Mouse (Mus musculus): ENCODE data around the gene Smad9. TPM values are rescaled to one million over a fixed set of nuclear protein-coding genes. Genes with fewer than 3 reads are reported as not detected.
A peak's percentile ranks its signal among the peaks of the same experiment; 100 is the strongest.

Gene Smad9
- polyA plus RNA-seq, 1 experiment = not detected

DNA sequence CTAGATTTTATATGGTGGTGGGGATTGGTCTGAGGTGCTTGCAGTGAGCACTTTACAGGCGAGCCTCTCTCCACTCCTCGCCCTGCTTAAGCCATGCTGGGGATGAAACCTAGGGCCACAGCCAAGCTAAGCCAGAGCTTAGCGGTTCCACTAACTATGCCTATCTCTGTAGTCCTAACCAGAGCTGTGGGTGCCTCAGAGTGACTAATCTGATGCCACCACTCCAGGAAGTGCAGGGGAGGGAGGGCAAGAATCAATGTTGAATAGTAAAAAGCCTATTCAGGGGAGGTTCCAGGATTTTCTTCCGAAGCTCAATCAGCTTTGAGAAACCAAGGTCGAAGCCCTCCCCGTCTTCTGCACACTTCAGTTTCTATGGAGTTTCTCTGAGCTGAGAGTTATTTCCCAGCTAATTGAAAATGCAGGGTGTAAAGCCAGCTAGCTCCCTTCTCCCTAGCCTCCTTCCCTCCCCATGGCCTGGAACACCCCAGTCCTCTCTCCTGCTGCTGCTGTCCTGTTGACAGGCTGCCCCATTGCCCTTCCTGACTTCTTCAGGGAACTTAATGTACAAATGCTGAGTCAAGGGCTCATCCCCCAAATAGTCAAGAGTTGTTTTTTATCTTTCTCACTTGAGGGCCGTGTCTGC lies 20.7 kb downstream of the Smad9 start:
- no peaks in the 10 kb centered on the region for H3K4me1 ChIP-seq (ENCODE audit: control insufficient read depth, insufficient read depth, low read length)
- TF ChIP-seq CTCF (IDR thresholded peaks at IDR 0.05; ENCODE audit: control insufficient read depth, insufficient read depth, low read length) = no peak
- TF ChIP-seq POLR2A (IDR thresholded peaks at IDR 0.05; ENCODE audit: borderline replicate concordance, control insufficient read depth, low read depth, low read length) = no peak
- WGBS = 63% methylated on average over 7 of the region's 7 CpGs

DNA sequence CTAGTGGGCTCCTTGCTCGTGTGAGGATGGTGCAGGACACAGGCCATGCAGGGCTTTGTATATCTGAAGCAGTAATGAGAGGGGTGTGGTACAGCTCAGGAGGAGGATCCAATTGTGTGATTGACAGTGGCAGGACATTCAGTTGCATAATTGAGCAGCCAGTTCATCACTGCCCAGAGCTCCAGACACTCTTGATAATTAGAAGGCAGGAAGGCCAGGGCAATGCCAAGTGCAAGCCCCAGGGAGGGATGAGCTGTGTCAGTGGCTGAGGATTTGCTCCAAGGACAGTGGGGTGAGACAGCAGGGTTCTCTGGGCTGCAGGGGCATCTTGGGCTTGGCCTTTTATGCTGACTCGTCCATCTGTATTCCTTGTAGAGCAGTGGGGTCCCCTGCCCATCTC lies 35.2 kb downstream of the Smad9 start:
- Histone ChIP-seq H3K27ac (ENCODE audit: control insufficient read depth, insufficient read depth, low read depth, low read length, poor library complexity) (no peak overlapping the region), H3K4me1 (ENCODE audit: control insufficient read depth, insufficient read depth, low read length) (no peaks in the 10 kb centered on the region), H3K4me3 (replicated peaks; ENCODE audit: control insufficient read depth, low read depth, low read length) (no peak overlapping the region)
- WGBS = 48% methylated on average over 2 of the region's 2 CpGs
- TF ChIP-seq POLR2A (IDR thresholded peaks at IDR 0.05; ENCODE audit: borderline replicate concordance, control insufficient read depth, low read depth, low read length) (no peak), CTCF (IDR thresholded peaks at IDR 0.05; ENCODE audit: control insufficient read depth, insufficient read depth, low read length) (no peak)

More for the DNA sequence above, 20.7 kb downstream of the Smad9 start:
- H3K27ac ChIP-seq (ENCODE audit: control insufficient read depth, insufficient read depth, low read depth, low read length, poor library complexity) = no peak overlapping the region
- H3K4me3 ChIP-seq (replicated peaks; ENCODE audit: control insufficient read depth, low read depth, low read length) = no peak overlapping the region

DNA sequence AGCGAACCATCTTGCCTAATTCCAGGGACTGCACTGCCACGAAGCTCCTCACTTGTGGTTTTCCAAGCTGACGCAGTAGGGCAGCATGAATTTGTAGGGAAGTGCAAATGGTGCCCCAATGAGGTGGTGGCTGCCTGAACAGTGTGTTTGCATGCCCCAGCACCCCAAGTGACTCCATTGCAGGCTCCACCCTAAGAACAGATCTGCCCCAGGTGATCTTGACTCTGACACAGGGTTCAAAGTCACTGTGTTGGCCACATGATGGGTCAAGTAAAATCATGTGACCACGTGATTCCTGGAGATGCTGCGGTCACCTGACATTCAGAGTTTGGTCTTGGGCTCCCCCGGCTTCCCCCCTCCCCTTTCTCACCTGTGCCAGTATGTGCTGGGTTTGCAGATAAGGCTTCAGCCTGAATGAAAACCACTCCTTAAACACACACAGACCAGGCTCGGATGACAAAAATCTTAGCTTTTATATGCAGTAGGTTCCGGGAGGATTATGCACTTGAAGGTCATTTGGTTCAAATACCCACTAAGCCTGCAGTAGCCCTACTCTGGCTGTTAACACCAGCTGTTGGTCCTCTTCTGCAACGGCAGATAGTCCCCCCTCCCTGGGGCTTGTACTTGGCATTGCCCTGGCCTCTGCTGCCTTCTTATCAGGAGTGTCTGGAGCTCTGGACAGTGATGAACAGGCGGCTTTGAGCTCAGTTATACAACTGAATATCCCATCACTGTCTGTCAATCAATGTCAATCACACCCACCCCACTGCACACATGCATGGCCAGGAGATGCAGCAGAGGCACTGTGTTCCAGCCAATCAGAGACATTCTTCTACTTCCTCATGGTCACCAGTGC lies 36.7 kb downstream of the Smad9 start:
- no peak overlapping the region for H3K4me3 ChIP-seq (replicated peaks; ENCODE audit: control insufficient read depth, low read depth, low read length)
- TF ChIP-seq POLR2A (IDR thresholded peaks at IDR 0.05; ENCODE audit: borderline replicate concordance, control insufficient read depth, low read depth, low read length) (no peak), CTCF (IDR thresholded peaks at IDR 0.05; ENCODE audit: control insufficient read depth, insufficient read depth, low read length) (no peak)
- H3K27ac ChIP-seq (ENCODE audit: control insufficient read depth, insufficient read depth, low read depth, low read length, poor library complexity) = no peak overlapping the region
- 72% methylated on average over 10 of the region's 10 CpGs for WGBS
- H3K4me1 ChIP-seq (ENCODE audit: control insufficient read depth, insufficient read depth, low read length) = no peaks in the 10 kb centered on the region

DNA sequence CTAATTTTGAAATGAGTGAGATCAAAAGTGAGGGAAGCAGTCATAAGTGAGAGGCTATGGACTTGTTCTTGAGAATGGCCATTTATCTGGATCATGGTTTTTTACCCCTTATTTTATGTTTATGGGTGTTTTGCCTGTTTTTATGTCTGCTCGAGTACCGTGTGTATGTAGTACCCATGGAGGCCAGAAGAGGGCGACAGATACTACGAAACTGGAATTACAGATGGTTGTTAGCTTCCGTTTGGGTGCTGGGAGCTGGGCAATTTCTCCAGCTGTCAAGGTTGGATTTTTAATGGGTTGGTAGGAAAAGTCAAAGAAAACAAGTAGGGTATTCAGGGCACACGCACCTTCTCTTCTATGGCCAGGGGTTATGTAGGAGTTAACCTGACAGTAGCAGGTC lies 38.4 kb downstream of the Smad9 start:
- no peak for TF ChIP-seq CTCF (IDR thresholded peaks at IDR 0.05; ENCODE audit: control insufficient read depth, insufficient read depth, low read length)
- TF ChIP-seq POLR2A (IDR thresholded peaks at IDR 0.05; ENCODE audit: borderline replicate concordance, control insufficient read depth, low read depth, low read length) = no peak
- Histone ChIP-seq H3K27ac (ENCODE audit: control insufficient read depth, insufficient read depth, low read depth, low read length, poor library complexity) (no peak overlapping the region), H3K4me1 (ENCODE audit: control insufficient read depth, insufficient read depth, low read length) (no peaks in the 10 kb centered on the region), H3K4me3 (replicated peaks; ENCODE audit: control insufficient read depth, low read depth, low read length) (no peak overlapping the region)
- WGBS = 85% methylated on average over 6 of the region's 6 CpGs

DNA sequence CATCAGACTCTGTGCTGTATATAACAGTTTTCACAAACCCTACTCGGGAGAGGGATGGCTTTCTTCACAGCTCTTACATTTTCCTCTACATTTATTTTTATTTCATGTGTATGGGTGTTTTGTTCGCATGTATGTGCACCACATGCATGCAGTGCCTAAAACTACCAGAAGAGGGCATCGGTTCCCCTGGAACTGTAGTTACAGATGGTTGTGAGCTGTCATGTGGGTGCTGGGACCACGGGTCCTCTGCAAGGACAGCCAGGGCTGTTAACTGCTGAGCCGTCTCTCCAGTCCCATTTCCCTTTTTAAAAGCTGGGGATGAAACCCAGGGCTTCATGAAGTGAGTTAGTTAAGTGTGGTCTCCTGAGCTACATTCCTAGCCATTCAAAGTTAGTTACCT lies 40.0 kb downstream of the Smad9 start:
- no peaks in the 10 kb centered on the region for H3K4me1 ChIP-seq (ENCODE audit: control insufficient read depth, insufficient read depth, low read length)
- 89% methylated on average over 5 of the region's 5 CpGs for WGBS
- H3K4me3 ChIP-seq (replicated peaks; ENCODE audit: control insufficient read depth, low read depth, low read length) = no peak overlapping the region
- H3K27ac ChIP-seq (ENCODE audit: control insufficient read depth, insufficient read depth, low read depth, low read length, poor library complexity) = no peak overlapping the region
- TF ChIP-seq CTCF (IDR thresholded peaks at IDR 0.05; ENCODE audit: control insufficient read depth, insufficient read depth, low read length) (no peak), POLR2A (IDR thresholded peaks at IDR 0.05; ENCODE audit: borderline replicate concordance, control insufficient read depth, low read depth, low read length) (no peak)

DNA sequence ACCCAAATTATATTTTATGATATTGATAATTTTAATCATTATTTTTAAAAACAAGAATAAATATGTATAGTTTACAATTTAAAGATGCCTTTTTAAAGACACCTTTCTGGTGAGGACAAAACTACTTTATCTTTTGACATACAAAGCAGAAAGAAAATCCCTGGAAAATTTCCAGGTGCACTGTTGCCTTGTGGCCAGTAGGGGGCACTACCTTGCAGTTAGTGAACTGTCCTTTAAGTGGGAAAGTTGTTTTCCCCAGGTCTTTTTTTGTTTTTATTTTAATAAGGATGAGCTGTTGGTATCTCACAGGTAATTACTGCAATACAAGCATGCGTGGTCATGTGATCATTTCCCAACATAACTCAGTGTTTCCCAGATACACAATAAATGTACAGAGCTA lies 40.4 kb downstream of the Smad9 start:
- H3K27ac ChIP-seq (ENCODE audit: control insufficient read depth, insufficient read depth, low read depth, low read length, poor library complexity) = no peak overlapping the region
- H3K4me1 ChIP-seq (ENCODE audit: control insufficient read depth, insufficient read depth, low read length) = no peaks in the 10 kb centered on the region
- TF ChIP-seq CTCF (IDR thresholded peaks at IDR 0.05; ENCODE audit: control insufficient read depth, insufficient read depth, low read length) (no peak), POLR2A (IDR thresholded peaks at IDR 0.05; ENCODE audit: borderline replicate concordance, control insufficient read depth, low read depth, low read length) (no peak)
- 92% methylated on average over 1 of the region's 1 CpGs for WGBS
- H3K4me3 ChIP-seq (replicated peaks; ENCODE audit: control insufficient read depth, low read depth, low read length) = no peak overlapping the region

DNA sequence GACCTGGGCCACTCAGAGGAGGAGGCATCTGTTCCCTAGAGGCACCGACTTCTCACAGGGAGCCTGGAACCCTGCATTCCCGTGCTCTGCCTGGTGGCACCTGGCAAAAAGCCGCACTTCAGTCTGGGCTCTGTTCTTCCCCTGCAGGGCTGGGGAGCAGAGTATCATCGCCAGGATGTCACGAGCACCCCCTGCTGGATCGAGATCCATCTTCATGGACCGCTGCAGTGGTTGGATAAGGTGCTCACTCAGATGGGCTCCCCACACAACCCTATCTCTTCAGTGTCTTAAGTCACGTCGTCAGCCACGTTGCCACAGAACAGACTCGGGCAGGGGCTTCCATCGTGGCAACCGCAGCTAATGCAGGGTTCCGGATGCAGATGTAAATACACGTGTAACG lies 41.8 kb downstream of the Smad9 start:
- 37% methylated on average over 16 of the region's 16 CpGs for WGBS
- TF ChIP-seq CTCF (IDR thresholded peaks at IDR 0.05; ENCODE audit: control insufficient read depth, insufficient read depth, low read length) (peak; percentile 51; the same call in 1 of the 2 replicates), POLR2A (IDR thresholded peaks at IDR 0.05; ENCODE audit: borderline replicate concordance, control insufficient read depth, low read depth, low read length) (no peak)
- Histone ChIP-seq H3K27ac (ENCODE audit: control insufficient read depth, insufficient read depth, low read depth, low read length, poor library complexity) (no peak overlapping the region), H3K4me1 (ENCODE audit: control insufficient read depth, insufficient read depth, low read length) (no peaks in the 10 kb centered on the region), H3K4me3 (replicated peaks; ENCODE audit: control insufficient read depth, low read depth, low read length) (no peak overlapping the region)

DNA sequence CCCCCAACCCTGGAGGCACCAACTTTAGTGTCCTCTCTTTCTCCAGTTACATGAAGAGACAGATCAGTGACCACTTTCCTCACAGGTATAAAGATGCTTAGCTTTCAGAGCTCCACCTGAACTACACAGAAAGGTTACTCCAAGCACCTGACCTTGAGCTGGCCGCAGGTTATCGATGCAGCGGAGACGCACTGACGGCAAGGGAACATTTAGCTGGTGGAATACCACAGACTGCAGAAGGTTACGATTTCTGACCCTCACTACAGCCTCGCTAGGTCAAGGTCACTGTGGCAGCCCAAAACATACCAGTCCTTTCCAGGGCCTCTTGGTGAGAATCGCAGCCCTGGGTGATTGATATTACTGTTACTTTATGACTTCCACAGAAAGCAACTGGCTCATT lies 48.3 kb downstream of the Smad9 start:
- 96% methylated on average over 8 of the region's 8 CpGs for WGBS
- Histone ChIP-seq H3K27ac (ENCODE audit: control insufficient read depth, insufficient read depth, low read depth, low read length, poor library complexity) (no peak overlapping the region), H3K4me3 (replicated peaks; ENCODE audit: control insufficient read depth, low read depth, low read length) (no peak overlapping the region), H3K4me1 (ENCODE audit: control insufficient read depth, insufficient read depth, low read length) (no peaks in the 10 kb centered on the region)
- TF ChIP-seq POLR2A (IDR thresholded peaks at IDR 0.05; ENCODE audit: borderline replicate concordance, control insufficient read depth, low read depth, low read length) = no peak
- TF ChIP-seq CTCF (IDR thresholded peaks at IDR 0.05; ENCODE audit: control insufficient read depth, insufficient read depth, low read length) = no peak
